Mouse (Mus musculus): ENCODE measurements around the gene Dusp18. TPM values are rescaled to one million over a fixed set of nuclear protein-coding genes. Genes with fewer than 3 reads are reported as not detected.
A peak's percentile ranks its signal among the peaks of the same experiment; 100 is the strongest.

The Dusp18 gene
- polyA plus RNA-seq, 1 experiment from 2014 or later = 38.3 TPM

GRCm38 (mm10) chr11:3936318-3936717 lies 41.3 kb downstream of the Dusp18 start:
- 69% methylated on average over 3 of the region's 3 CpGs for WGBS
- ATAC-seq (replicated peaks) = peak; percentile 47
- Histone ChIP-seq H3K4me2 (replicated peaks) (no peak overlapping the region), H3K27ac (replicated peaks) (0 out of 2 replicates have a peak overlapping the region, but pooled peaks have one; percentile 17), H3K27me3 (no peaks in the 10 kb centered on the region), H3K9me3 (no peaks in the 10 kb centered on the region), H3K9ac (replicated peaks) (no peak overlapping the region), H3K4me3 (no peak overlapping the region), H3K4me1 (peaks cover 16% of the 10 kb centered on the region), H3K36me3 (no peaks in the 10 kb centered on the region)

- Histone ChIP-seq H3K4me3 (no peak overlapping the region), H3K27me3 (no peaks in the 10 kb centered on the region), H3K4me2 (replicated peaks) (no peak overlapping the region), H3K9ac (replicated peaks) (no peak overlapping the region), H3K4me1 (peaks cover 7% of the 10 kb centered on the region; the same call in 1 of the 2 replicates), H3K9me3 (no peaks in the 10 kb centered on the region), H3K36me3 (no peaks in the 10 kb centered on the region), H3K27ac (replicated peaks) (no peak overlapping the region)
- ATAC-seq (replicated peaks) = no peak
- 81% methylated on average over 13 of the region's 13 CpGs for WGBS
Observed at GRCm38 (mm10) chr11:3937321-3937874, 42.4 kb downstream of the Dusp18 start.

DNA sequence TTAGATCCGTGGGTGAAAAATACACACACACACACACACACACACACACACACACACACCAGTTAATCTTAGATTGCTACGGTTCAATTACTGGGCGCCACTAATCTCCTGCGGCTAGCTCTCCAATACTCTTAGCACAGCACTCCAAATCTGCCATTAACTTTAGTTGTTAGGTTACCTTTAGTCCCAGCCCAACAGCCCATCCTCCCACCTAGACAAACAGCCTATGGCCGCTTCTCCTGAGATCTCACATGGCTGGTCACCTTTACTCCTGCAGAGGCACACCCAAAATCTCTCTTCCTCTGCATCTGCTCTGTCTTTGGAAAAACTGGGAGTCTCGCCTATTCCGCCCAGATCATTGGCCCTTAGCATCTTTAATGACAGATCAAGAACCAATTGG lies 46.3 kb downstream of the Dusp18 start:
- Histone ChIP-seq H3K27me3 (no peaks in the 10 kb centered on the region), H3K4me2 (replicated peaks) (no peak overlapping the region), H3K9me3 (no peaks in the 10 kb centered on the region), H3K36me3 (no peaks in the 10 kb centered on the region), H3K27ac (replicated peaks) (no peak overlapping the region), H3K4me1 (no peaks in the 10 kb centered on the region), H3K9ac (replicated peaks) (no peak overlapping the region), H3K4me3 (no peak overlapping the region)
- WGBS = 88% methylated on average over 7 of the region's 7 CpGs
- no peak for ATAC-seq (replicated peaks)

- Histone ChIP-seq H3K36me3 (no peaks in the 10 kb centered on the region), H3K9me3 (no peaks in the 10 kb centered on the region), H3K27ac (replicated peaks) (no peak overlapping the region), H3K4me3 (no peak overlapping the region), H3K27me3 (no peaks in the 10 kb centered on the region), H3K4me1 (no peaks in the 10 kb centered on the region), H3K9ac (replicated peaks) (no peak overlapping the region), H3K4me2 (replicated peaks) (no peak overlapping the region)
- WGBS = 2% methylated on average over 1 of the region's 1 CpGs
- ATAC-seq (replicated peaks) = no peak
Observed at GRCm38 (mm10) chr11:3946386-3946785, 51.3 kb downstream of the Dusp18 start.

Other genes with a start within 250 kb of the Dusp18 start
- 43.4 and 44.9 TPM in 2 replicates for gene Morc2a, start 246.0 kb upstream of the Dusp18 start, polyA plus RNA-seq (2015; fragmentation: Nextera tagmentation; extraction: Ambion mirVana)
- 11.9 and 14.6 TPM in 2 replicates for gene Osbp2, start 31.3 kb upstream of the Dusp18 start, polyA plus RNA-seq (2015; fragmentation: Nextera tagmentation; extraction: Ambion mirVana)
- gene 4921536K21Rik, start 142 bp upstream of the Dusp18 start, polyA plus RNA-seq (2015; fragmentation: Nextera tagmentation; extraction: Ambion mirVana) = 0.57 and 0.61 TPM in 2 replicates
- gene Slc35e4, start 19.4 kb downstream of the Dusp18 start, polyA plus RNA-seq (2015; fragmentation: Nextera tagmentation; extraction: Ambion mirVana) = 13.2 and 13.7 TPM in 2 replicates
- gene Tcn2, start 36.9 kb downstream of the Dusp18 start, polyA plus RNA-seq (2015; fragmentation: Nextera tagmentation; extraction: Ambion mirVana) = 14.1 and 15.3 TPM in 2 replicates
- gene Pes1, start 68.7 kb downstream of the Dusp18 start, polyA plus RNA-seq (2015; fragmentation: Nextera tagmentation; extraction: Ambion mirVana) = 70.5 and 71.6 TPM in 2 replicates
- gene 4930556J24Rik, start 81.5 kb downstream of the Dusp18 start, polyA plus RNA-seq (2015; fragmentation: Nextera tagmentation; extraction: Ambion mirVana) = not detected in 2 replicates
- gene Gal3st1, start 88.4 kb downstream of the Dusp18 start, polyA plus RNA-seq (2015; fragmentation: Nextera tagmentation; extraction: Ambion mirVana) = 1.5 and 2.0 TPM in 2 replicates
- gene Sec14l4, start 136.2 kb downstream of the Dusp18 start, polyA plus RNA-seq (2015; fragmentation: Nextera tagmentation; extraction: Ambion mirVana) = not detected in 2 replicates
- gene Sec14l3, start 169.6 kb downstream of the Dusp18 start, polyA plus RNA-seq (2015; fragmentation: Nextera tagmentation; extraction: Ambion mirVana) = 0.75 and 0.91 TPM in 2 replicates
- gene Mtfp1, start 200.2 kb downstream of the Dusp18 start, polyA plus RNA-seq (2015; fragmentation: Nextera tagmentation; extraction: Ambion mirVana) = 7.3 and 7.7 TPM in 2 replicates
- gene Sec14l2, start 228.2 kb downstream of the Dusp18 start, polyA plus RNA-seq (2015; fragmentation: Nextera tagmentation; extraction: Ambion mirVana) = 1.5 and 2.4 TPM in 2 replicates
- 47.2 and 49.7 TPM in 2 replicates for gene Rnf215, start 240.0 kb downstream of the Dusp18 start, polyA plus RNA-seq (2015; fragmentation: Nextera tagmentation; extraction: Ambion mirVana)